Mouse (Mus musculus) layer of hippocampus, adult 2 months (tissue): ENCODE results near the gene Dynlt1b. TPM values are rescaled to one million over a fixed set of nuclear protein-coding genes. Genes with fewer than 3 reads are reported as not detected.
"Not testable (repeated sequence)": the region's sequence is repeated elsewhere in the genome, so short reads cannot be mapped to it uniquely, and the experiment has no call there.

ENCODE experiments used
- DNase-seq, 2 experiments: peaks; one replicate each; pipeline ENCODE4 v3.0.0; 2022; ENCODE audit warnings: low spot score in 2 of 2
- H3K27ac ChIP-seq: fragments of 200-600 bp; 2 replicates; pipeline ENCODE4 v1.8.1; 2022
- H3K4me3 ChIP-seq: fragments of 200-600 bp; 2 replicates; pipeline ENCODE4 v1.8.1; 2022; ENCODE audit warnings: mild to moderate bottlenecking
- CTCF ChIP-seq: fragments of 200-600 bp; conservative IDR thresholded peaks from 2 replicates; pipeline ENCODE4 v1.8.1; 2022; ENCODE audit warnings: antibody characterized with exemption, mild to moderate bottlenecking, moderate library complexity
- total RNA-seq, 2 experiments: library from RNA; stranded (reverse); gene quantifications; 2 replicates each; pipeline ENCODE4 v1.2.3; 2021

Dynlt1b gene
- total RNA-seq, 2 experiments from 2014 or later, result 44.1 to 45.3 TPM

- H3K4me3 ChIP-seq, H3K27ac ChIP-seq, DNase-seq: not testable (repeated sequence)
Observed at GRCm38 (mm10) chr17:6420557-6420956, 9.4 kb upstream of the Dynlt1b start.

GRCm38 (mm10) chr17:6421547-6422326 is 8.2 kb upstream of the Dynlt1b start:
- not testable (repeated sequence) for H3K27ac ChIP-seq, H3K4me3 ChIP-seq, DNase-seq

DNA sequence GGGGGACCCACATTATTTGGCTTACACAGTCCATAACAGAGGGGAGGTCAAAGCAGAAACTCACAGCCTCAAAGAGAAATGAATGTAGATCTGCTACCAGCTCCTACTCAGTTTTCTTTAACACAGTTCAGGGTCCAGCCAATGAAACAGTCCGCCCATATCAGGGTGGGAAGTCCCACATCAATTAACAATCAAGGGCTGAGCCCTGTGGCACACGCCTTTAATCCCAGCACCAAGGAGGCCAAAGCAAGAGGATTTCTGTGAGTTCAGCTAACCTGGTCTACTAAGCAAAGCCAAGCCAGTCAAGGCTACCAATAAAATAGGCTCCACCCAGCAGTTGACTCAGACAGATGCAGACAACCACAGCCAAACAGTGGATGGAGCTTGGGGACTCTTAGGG is 7.5 kb upstream of the Dynlt1b start:
- H3K27ac ChIP-seq, DNase-seq: not testable (repeated sequence)

GRCm38 (mm10) chr17:6422805-6423204 is 7.1 kb upstream of the Dynlt1b start:
- H3K4me3 ChIP-seq, H3K27ac ChIP-seq: not testable (repeated sequence)

More for the DNA sequence above, 7.5 kb upstream of the Dynlt1b start:
- not testable (repeated sequence) for H3K4me3 ChIP-seq

GRCm38 (mm10) chr17:6424294-6424980 is 5.5 kb upstream of the Dynlt1b start:
- DNase-seq, H3K27ac ChIP-seq, H3K4me3 ChIP-seq: not testable (repeated sequence)

More at GRCm38 (mm10) chr17:6422805-6423204, 7.1 kb upstream of the Dynlt1b start:
- not testable (repeated sequence) for DNase-seq

DNA sequence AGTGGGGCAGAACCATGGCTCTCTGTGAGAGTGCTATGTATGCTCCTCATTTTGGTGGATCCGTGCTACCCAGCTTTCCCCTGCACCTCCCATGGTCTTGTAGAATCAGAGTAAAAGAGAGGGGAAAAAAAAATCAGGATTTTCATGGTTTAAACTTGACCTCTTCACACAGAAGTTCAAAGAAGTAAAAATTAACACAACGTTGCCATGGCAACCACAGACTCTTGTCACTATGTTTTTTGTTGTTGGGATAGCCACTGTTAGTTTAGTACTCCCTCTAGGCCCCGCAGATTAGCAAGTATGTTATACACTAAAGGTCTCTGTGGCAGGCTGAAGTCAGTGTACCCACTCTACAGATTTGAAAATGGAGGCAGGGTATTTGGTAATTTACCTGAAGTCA is 4.6 kb upstream of the Dynlt1b start:
- not testable (repeated sequence) for H3K4me3 ChIP-seq, H3K27ac ChIP-seq, DNase-seq

- H3K27ac ChIP-seq, H3K4me3 ChIP-seq, DNase-seq: not testable (repeated sequence)
Observed at GRCm38 (mm10) chr17:6426869-6427268, 3.0 kb upstream of the Dynlt1b start.

DNA sequence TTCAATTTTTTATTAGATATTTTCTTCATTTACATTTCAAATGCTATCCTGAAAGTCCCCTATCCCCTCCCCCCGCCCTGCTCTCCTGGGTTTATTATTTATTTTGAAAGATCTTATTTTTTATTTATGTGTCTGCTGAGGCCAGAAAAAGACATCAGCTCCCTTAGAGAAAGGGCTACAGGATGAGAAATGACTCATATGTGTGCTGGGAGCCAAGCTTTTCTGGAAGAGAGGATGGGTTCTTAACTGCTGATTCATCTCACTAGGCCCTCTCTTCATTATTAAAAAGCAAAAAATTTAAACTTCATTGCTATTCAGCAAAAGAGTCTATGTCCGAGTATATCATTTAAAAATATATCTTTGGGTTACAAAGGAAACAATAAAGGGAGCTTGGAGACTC is 986 bp upstream of the Dynlt1b start:
- not testable (repeated sequence) for H3K27ac ChIP-seq, H3K4me3 ChIP-seq, DNase-seq

DNA sequence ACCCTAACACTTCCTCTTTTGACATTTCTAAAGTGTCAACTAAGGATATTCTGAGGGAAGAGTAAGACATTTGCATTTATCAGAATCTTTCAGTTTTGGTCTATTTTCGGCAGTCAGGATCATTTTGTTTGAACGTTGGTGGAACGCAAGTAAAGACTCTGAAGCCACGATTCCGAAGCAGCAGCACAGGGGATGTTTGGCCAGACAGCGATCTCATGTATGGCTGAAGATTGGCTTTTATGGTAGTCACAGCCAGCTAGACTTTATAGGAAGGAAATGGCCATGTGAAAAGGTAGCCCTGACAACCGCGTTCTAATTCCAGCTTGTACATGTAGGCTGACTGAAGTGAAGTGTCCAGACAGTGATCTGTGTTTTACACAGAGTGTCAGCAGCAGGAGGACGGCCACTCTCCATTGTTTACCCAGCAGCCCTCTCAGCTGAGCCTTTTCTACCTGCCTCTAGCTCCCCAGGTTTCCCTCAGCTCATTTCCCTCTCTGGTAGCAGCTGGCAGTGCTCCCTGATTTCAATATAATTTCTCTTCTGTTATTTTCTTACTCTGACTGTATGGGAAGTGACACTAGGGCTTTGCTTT is 594 bp downstream of the Dynlt1b start:
- H3K4me3 ChIP-seq, result peak overlapping the region; percentile 50
- H3K27ac ChIP-seq, DNase-seq: not testable (repeated sequence)

GRCm38 (mm10) chr17:6432456-6432855 is 2.5 kb downstream of the Dynlt1b start:
- H3K27ac ChIP-seq, H3K4me3 ChIP-seq, DNase-seq: not testable (repeated sequence)
- peak; percentile 34 for TF ChIP-seq CTCF

DNA sequence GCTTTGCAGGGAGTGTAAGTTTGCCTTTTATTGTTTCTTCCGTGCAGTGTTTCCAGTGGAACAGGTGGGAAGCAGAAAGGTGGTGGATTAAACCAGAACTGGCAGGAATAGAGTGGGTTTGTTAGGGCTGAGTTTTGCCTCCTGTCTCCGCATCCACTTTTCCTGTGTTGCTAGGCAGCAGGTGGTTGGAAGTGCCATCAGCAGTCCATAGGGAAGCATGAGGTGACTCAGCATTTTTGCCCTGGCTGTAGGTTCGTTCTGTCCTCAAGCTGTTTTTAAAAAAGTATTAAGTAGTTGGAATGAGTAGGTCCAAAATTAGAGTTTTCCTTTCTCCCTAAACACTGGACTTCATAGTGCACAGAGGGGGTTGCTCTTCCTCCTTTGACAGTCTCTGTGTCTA is 3.8 kb downstream of the Dynlt1b start:
- not testable (repeated sequence) for H3K4me3 ChIP-seq, H3K27ac ChIP-seq
- peak; percentile 22 to 27 for DNase-seq

DNA sequence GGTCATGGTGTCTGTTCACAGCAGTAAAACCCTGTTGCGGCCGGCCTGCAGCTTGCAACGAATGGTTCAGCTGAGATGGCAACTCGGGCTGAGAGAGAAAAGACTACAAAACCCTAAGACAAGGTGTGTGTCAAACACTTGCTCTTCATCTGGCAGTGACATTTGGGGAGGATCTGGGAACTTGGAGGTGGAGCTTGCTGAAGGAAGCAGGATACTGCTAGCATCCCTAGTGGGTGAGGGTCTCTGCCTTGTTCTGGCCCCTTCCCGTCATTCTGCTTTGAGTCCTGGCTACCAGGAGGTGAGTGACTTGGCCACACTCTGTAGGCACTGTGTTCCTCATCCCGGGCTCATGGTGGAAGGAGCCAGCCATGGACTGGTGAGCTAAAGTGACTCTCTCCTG is 8.2 kb downstream of the Dynlt1b start:
- not testable (repeated sequence) for H3K27ac ChIP-seq, DNase-seq, H3K4me3 ChIP-seq

DNA sequence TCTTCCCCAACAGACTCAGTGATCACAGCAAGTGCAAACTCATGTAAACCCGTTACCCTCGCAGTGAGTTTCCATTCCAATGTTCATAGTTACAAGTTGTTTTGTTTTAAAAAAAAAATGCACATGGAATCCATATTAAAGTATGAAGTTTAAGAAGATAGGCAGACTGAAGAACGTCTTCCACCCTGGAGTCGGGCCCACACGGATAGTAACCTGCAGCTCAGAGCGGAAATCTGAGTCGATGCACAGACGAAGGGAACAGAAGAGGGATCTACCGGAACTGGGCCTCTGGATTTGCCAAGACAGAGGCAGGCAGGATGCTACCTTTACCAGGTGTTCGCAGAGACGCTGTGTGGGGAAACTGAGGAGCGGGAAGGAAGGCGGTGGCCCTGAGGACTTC is 10.0 kb downstream of the Dynlt1b start:
- H3K4me3 ChIP-seq, H3K27ac ChIP-seq, DNase-seq: not testable (repeated sequence)

- not testable (repeated sequence) for H3K4me3 ChIP-seq, DNase-seq, H3K27ac ChIP-seq
Observed at GRCm38 (mm10) chr17:6440493-6441077, 10.7 kb downstream of the Dynlt1b start.

GRCm38 (mm10) chr17:6441254-6441653 is 11.3 kb downstream of the Dynlt1b start:
- not testable (repeated sequence) for H3K4me3 ChIP-seq, DNase-seq, H3K27ac ChIP-seq

DNA sequence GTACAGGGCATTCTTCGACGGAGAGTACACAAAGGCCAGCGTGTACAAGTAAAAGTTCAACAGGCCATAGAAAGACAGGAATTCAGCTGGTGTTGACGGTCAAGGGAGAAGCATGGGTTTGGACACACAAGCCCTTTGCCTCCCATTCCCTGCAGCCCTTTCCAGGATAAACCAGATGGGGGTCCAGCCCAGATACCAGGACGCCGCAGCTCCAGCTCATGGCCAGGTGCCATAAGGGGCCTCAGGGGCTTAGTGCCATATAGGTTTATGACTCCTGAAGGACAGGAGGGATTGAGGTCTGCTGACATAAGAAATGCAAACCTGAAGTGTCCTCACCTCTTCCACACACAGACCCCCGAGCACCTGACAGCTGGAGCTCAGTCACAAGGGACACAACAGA is 12.6 kb downstream of the Dynlt1b start:
- not testable (repeated sequence) for H3K4me3 ChIP-seq, DNase-seq, H3K27ac ChIP-seq

GRCm38 (mm10) chr17:6445794-6446587 is 16.1 kb downstream of the Dynlt1b start:
- DNase-seq, H3K4me3 ChIP-seq, H3K27ac ChIP-seq: not testable (repeated sequence)

DNA sequence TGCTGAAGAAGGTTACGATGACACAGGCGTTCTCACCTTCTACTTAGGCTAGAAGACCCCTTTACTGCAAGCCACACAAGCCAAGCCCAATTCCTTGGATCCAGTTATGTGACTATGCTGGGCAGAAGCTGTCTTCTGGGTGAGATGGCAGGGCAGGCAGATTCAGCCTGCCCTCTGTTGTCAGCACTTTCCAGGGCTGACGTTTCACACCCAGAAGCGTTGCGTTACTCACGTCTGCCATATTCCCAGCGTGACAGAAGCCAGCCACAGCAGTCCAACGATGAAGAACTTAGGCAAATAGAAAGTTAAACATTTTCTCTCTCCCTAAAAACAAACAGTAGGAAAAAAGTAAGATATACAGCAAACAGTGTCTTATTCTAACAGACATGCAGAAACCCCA is 18.4 kb downstream of the Dynlt1b start:
- H3K27ac ChIP-seq, H3K4me3 ChIP-seq, DNase-seq: not testable (repeated sequence)
